Comparison of ENCODE assay signal across 39 mouse cellular contexts in the genomic region with DNA sequence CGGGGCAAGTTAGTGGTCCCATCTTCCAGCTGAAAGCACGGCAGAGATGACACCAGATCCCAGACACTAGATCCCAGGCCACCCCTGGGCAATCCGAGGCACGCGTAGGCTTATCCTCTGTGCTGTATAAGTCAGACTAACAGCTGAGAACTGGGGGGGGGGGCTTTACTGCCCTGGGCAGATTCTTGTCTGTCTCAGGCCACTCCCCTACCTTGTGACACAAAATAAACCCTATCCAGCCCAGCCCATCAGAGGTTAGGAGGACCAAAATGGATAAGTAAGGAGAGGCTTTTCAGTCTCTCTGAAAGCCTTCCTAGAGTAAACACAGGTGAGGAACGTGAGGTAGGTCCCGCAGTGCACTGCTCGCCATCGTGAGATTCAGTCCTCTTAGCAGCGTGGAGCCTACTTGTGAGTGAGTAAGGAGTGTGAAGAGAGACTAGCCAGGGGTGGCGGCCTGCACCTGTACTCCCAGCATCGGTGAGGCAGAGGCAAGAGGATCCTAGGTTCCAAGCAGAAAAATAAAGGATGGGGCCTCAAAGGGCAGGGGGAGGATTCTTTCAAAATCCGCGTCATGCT. TPM values are rescaled to one million over a fixed set of nuclear protein-coding genes. Genes with fewer than 3 reads are reported as not detected.
DNase-seq lines count a peak whose midpoint lies in the region; ATAC-seq and TF ChIP-seq lines count a peak whose summit lies in the region.
"Had no signal": no experiment of that assay in that cellular context is flagged by ENCODE, and none has a peak within 500 bp of the region (broad histone marks: within the 10 kb centered on the region; RNA-seq: fewer than 3 reads in every experiment).

No protein-coding gene starts in this region.

- no peaks in the 10 kb centered on the region for H3K9me3 ChIP-seq in embryonic facial prominence, embryonic 14.5 days (ENCODE audit: control insufficient read depth, low read length)
- H3K9me3 ChIP-seq in embryonic facial prominence, embryonic 10.5 days = no peaks in the 10 kb centered on the region
- H3K9me3 ChIP-seq in lung, embryonic 14.5 days (ENCODE audit: low read depth, low read length) = no peaks in the 10 kb centered on the region
- H3K9me3 ChIP-seq in midbrain, embryonic 14.5 days (ENCODE audit: control insufficient read depth, low read length) = no peaks in the 10 kb centered on the region
- no peaks in the 10 kb centered on the region for H3K9me3 ChIP-seq in midbrain, postnatal 0 days (ENCODE audit: low read length)
- H3K9me3 ChIP-seq in forebrain, embryonic 15.5 days = no peaks in the 10 kb centered on the region
- H3K9me3 ChIP-seq: hindbrain, embryonic 10.5 days; intestine, embryonic 15.5 days; limb, embryonic 13.5 days; neural tube, embryonic 15.5 days had no signal

- H3K9ac ChIP-seq in embryonic facial prominence, embryonic 14.5 days (ENCODE audit: low read depth, low read length) = no peak overlapping the region
- no peak overlapping the region for H3K9ac ChIP-seq in lung, embryonic 14.5 days
- H3K9ac ChIP-seq in midbrain, embryonic 14.5 days (replicated peaks; ENCODE audit: low read length) = no peak overlapping the region
- no peak overlapping the region for H3K9ac ChIP-seq in midbrain, postnatal 0 days (replicated peaks; ENCODE audit: low read length, poor library complexity, severe bottlenecking)
- H3K9ac ChIP-seq in forebrain, embryonic 15.5 days (replicated peaks) = no peak overlapping the region
- H3K9ac ChIP-seq: intestine, embryonic 15.5 days; limb, embryonic 13.5 days; neural tube, embryonic 15.5 days had no signal

- no peak for TF ChIP-seq CTCF in lung, embryonic 14.5 days (IDR thresholded peaks at IDR 0.05; ENCODE audit: low read depth)
- TF ChIP-seq CTCF in midbrain, postnatal 0 days (IDR thresholded peaks at IDR 0.05) = no peak

- H3K4me3 ChIP-seq in embryonic facial prominence, embryonic 14.5 days (ENCODE audit: low read depth, low read length) = no peak overlapping the region
- no peak overlapping the region for H3K4me3 ChIP-seq in embryonic facial prominence, embryonic 10.5 days
- no peak overlapping the region for H3K4me3 ChIP-seq in lung, embryonic 14.5 days (ENCODE audit: low read depth, low read length)
- no peak overlapping the region for H3K4me3 ChIP-seq in midbrain, embryonic 14.5 days (replicated peaks; ENCODE audit: low read depth, low read length)
- no peak overlapping the region for H3K4me3 ChIP-seq in midbrain, postnatal 0 days (ENCODE audit: low read depth, low read length)
- H3K4me3 ChIP-seq in forebrain, embryonic 15.5 days = no peak overlapping the region
- H3K4me3 ChIP-seq: hindbrain, embryonic 10.5 days; intestine, embryonic 15.5 days; layer of hippocampus, adult 2 months; limb, embryonic 13.5 days; neural tube, embryonic 15.5 days had no signal

- no peaks in the 10 kb centered on the region for H3K4me1 ChIP-seq in embryonic facial prominence, embryonic 14.5 days (ENCODE audit: control insufficient read depth, insufficient read depth, low read length)
- H3K4me1 ChIP-seq in embryonic facial prominence, embryonic 10.5 days = peaks cover 15% of the 10 kb centered on the region
- no peaks in the 10 kb centered on the region for H3K4me1 ChIP-seq in lung, embryonic 14.5 days (ENCODE audit: insufficient read depth)
- H3K4me1 ChIP-seq in midbrain, embryonic 14.5 days (ENCODE audit: control insufficient read depth, insufficient read depth, low read length) = peaks cover 12% of the 10 kb centered on the region
- 0 out of 2 replicates have a peak, but pooled peaks cover 6% of the 10 kb centered on the region for H3K4me1 ChIP-seq in midbrain, postnatal 0 days (ENCODE audit: insufficient read depth, low read length)
- H3K4me1 ChIP-seq in forebrain, embryonic 15.5 days = peaks cover 64% of the 10 kb centered on the region
- H3K4me1 ChIP-seq: intestine, embryonic 15.5 days had no signal

- no peak for DNase-seq in embryonic facial prominence, embryonic 14.5 days (ENCODE audit: low spot score)
- DNase-seq in embryonic facial prominence, embryonic 10.5 days (ENCODE audit: low spot score) = no peak
- DNase-seq in lung, embryonic 14.5 days = peak; percentile 23
- DNase-seq in lung, postnatal 10 days = no peak
- DNase-seq in midbrain, embryonic 14.5 days = no peak
- no peak for DNase-seq in midbrain, postnatal 0 days (ENCODE audit: low spot score)
- no peak for DNase-seq in embryo, embryonic 10.5 days (ENCODE audit: low spot score)
- DNase-seq: adrenal gland, adult 2 months; adrenal gland, postnatal 36 days; cerebellum, adult 2 months; cerebellum, postnatal 14 days; gastrocnemius, postnatal 14 days; heart, postnatal 14 days; kidney, adult 2 months; kidney, postnatal 36 days; right cerebral cortex, adult 18-20 months; spleen, adult 18-20 months; thymus, adult 2 months; thymus, postnatal 36 days had no signal

- 86% methylated on average over 9 of the region's 14 CpGs for WGBS in embryonic facial prominence, embryonic 14.5 days
- WGBS in embryonic facial prominence, embryonic 10.5 days = 84% methylated on average over 14 of the region's 14 CpGs
- WGBS in lung, embryonic 14.5 days = 71% methylated on average over 14 of the region's 14 CpGs
- 81% methylated on average over 14 of the region's 14 CpGs for WGBS in midbrain, embryonic 14.5 days
- 74% methylated on average over 14 of the region's 14 CpGs for whole genome bisulfite sequencing in midbrain, postnatal 0 days
- WGBS in forebrain, embryonic 15.5 days = 86% methylated on average over 14 of the region's 14 CpGs

- H3K4me2 ChIP-seq in embryonic facial prominence, embryonic 14.5 days (ENCODE audit: low read depth, low read length) = no peak overlapping the region
- H3K4me2 ChIP-seq in lung, embryonic 14.5 days = no peak overlapping the region
- H3K4me2 ChIP-seq in midbrain, embryonic 14.5 days (ENCODE audit: low read length) = no peak overlapping the region
- H3K4me2 ChIP-seq in midbrain, postnatal 0 days (ENCODE audit: low read depth, low read length, poor library complexity, severe bottlenecking) = no peak overlapping the region
- H3K4me2 ChIP-seq in forebrain, embryonic 15.5 days (replicated peaks) = no peak overlapping the region
- H3K4me2 ChIP-seq: intestine, embryonic 15.5 days; limb, embryonic 13.5 days; liver, embryonic 11.5 days; neural tube, embryonic 15.5 days had no signal

- H3K36me3 ChIP-seq in embryonic facial prominence, embryonic 14.5 days (ENCODE audit: control insufficient read depth, insufficient read depth, low read length) = peaks cover 95% of the 10 kb centered on the region
- H3K36me3 ChIP-seq in embryonic facial prominence, embryonic 10.5 days (replicated peaks) = peaks cover 100% of the 10 kb centered on the region
- H3K36me3 ChIP-seq in lung, embryonic 14.5 days (ENCODE audit: insufficient read depth) = peaks cover 98% of the 10 kb centered on the region
- peaks cover 86% of the 10 kb centered on the region for H3K36me3 ChIP-seq in midbrain, embryonic 14.5 days (ENCODE audit: control insufficient read depth, insufficient read depth, low read length)
- H3K36me3 ChIP-seq in midbrain, postnatal 0 days (ENCODE audit: insufficient read depth, low read length) = peaks cover 26% of the 10 kb centered on the region; the same call in 1 of the 2 replicates
- H3K36me3 ChIP-seq in forebrain, embryonic 15.5 days = peaks cover 60% of the 10 kb centered on the region

- H3K27ac ChIP-seq in embryonic facial prominence, embryonic 14.5 days (replicated peaks; ENCODE audit: low read depth, low read length) = no peak overlapping the region
- H3K27ac ChIP-seq in embryonic facial prominence, embryonic 10.5 days (replicated peaks) = no peak overlapping the region
- H3K27ac ChIP-seq in lung, embryonic 14.5 days (ENCODE audit: low read depth) = peak overlapping the region; percentile 48
- H3K27ac ChIP-seq in midbrain, embryonic 14.5 days (replicated peaks; ENCODE audit: low read depth, low read length) = peak overlapping the region; percentile 57; the same call in 1 of the 2 replicates
- H3K27ac ChIP-seq in midbrain, postnatal 0 days (ENCODE audit: low read depth, low read length) = no peak overlapping the region
- H3K27ac ChIP-seq in forebrain, embryonic 15.5 days (replicated peaks) = peak overlapping the region; percentile 51
- H3K27ac ChIP-seq: hindbrain, embryonic 10.5 days; hindbrain, postnatal 0 days; layer of hippocampus, adult 2 months; limb, embryonic 13.5 days; macrophage; neural tube, embryonic 15.5 days had no signal

- ATAC-seq in embryonic facial prominence, embryonic 14.5 days (ENCODE audit: low read depth) = 0 out of 2 replicates have a peak, but pooled peaks have one; percentile 20
- peak; percentile 60 for ATAC-seq in lung, embryonic 14.5 days (ENCODE audit: insufficient read depth)
- ATAC-seq in midbrain, embryonic 14.5 days (ENCODE audit: low FRiP score, low TSS enrichment) = no peak
- ATAC-seq in midbrain, postnatal 0 days (ENCODE audit: low FRiP score) = no peak
- no peak for ATAC-seq in forebrain, embryonic 15.5 days (replicated peaks)
- ATAC-seq: activated CD4-positive, CD25-positive, alpha-beta regulatory T cell, adult 4 months; hindbrain, postnatal 0 days; intestine, embryonic 15.5 days had no signal

- H3K27me3 ChIP-seq in embryonic facial prominence, embryonic 14.5 days (replicated peaks; ENCODE audit: control insufficient read depth, insufficient read depth, low read length) = no peaks in the 10 kb centered on the region
- no peaks in the 10 kb centered on the region for H3K27me3 ChIP-seq in embryonic facial prominence, embryonic 10.5 days (replicated peaks; ENCODE audit: low read depth, poor library complexity, severe bottlenecking)
- H3K27me3 ChIP-seq in lung, embryonic 14.5 days (ENCODE audit: insufficient read depth, low read length) = no peaks in the 10 kb centered on the region
- no peaks in the 10 kb centered on the region for H3K27me3 ChIP-seq in midbrain, embryonic 14.5 days (ENCODE audit: control insufficient read depth, insufficient read depth, low read length)
- H3K27me3 ChIP-seq in midbrain, postnatal 0 days (ENCODE audit: insufficient read depth, low read length) = no peaks in the 10 kb centered on the region
- no peaks in the 10 kb centered on the region for H3K27me3 ChIP-seq in forebrain, embryonic 15.5 days
- H3K27me3 ChIP-seq: CH12.LX; intestine, embryonic 15.5 days; limb, embryonic 13.5 days; neural tube, embryonic 15.5 days had no signal

RNA-seq across cellular contexts. Expression of gene Ghrh, which starts 30.9 kb away (rescaled TPM):
- polyA plus RNA-seq in embryonic facial prominence, embryonic 14.5 days (2014; fragmentation: Nextera tagmentation; extraction: Ambion mirVana) = 0.51 TPM in 1 of 2 replicates, not detected in the other
- 0.34 and 1.3 TPM in 2 replicates for polyA plus RNA-seq in embryonic facial prominence, embryonic 10.5 days (2016; fragmentation: Nextera tagmentation; extraction: Ambion mirVana)
- not detected in 2 replicates for polyA plus RNA-seq in lung, embryonic 14.5 days (2014; fragmentation: Nextera tagmentation; extraction: Ambion mirVana)
- polyA plus RNA-seq in midbrain, embryonic 14.5 days (2014; fragmentation: Nextera tagmentation; extraction: Ambion mirVana) = 2.3 and 2.4 TPM in 2 replicates
- 1.3 and 3.0 TPM in 2 replicates for total RNA-seq in midbrain, postnatal 0 days (2014; rRNA removed)
- polyA plus RNA-seq in midbrain, postnatal 0 days (2015; fragmentation: Nextera tagmentation; extraction: Ambion mirVana) = 5.0 and 7.6 TPM in 2 replicates
- 1.5 and 2.0 TPM in 2 replicates for polyA plus RNA-seq in forebrain, embryonic 15.5 days (2015; fragmentation: Nextera tagmentation; extraction: Ambion mirVana)
- total RNA-seq: adrenal gland, adult 2 months; adrenal gland, postnatal 36 days; CH12.LX; ES-E14; gastrocnemius, postnatal 14 days; granulocyte monocyte progenitor cell, adult 5-6 weeks; heart, postnatal 14 days; hindbrain, postnatal 0 days; layer of hippocampus, adult 2 months; left cerebral cortex, postnatal 36 days; megakaryocyte-erythroid progenitor cell, adult 5-6 weeks had no signal
- polyA plus RNA-seq: activated CD4-positive, CD25-positive, alpha-beta regulatory T cell, adult 4 months; adrenal gland, adult 2 months; C2C12; cortical plate, adult 2 months; heart, embryonic 14.5 days; hindbrain, embryonic 10.5 days; kidney, adult 2 months; kidney, embryonic 16.5 days; limb, embryonic 13.5 days; liver, embryonic 11.5 days; liver, embryonic 16.5 days; macrophage had no signal

RNA-seq across cellular contexts. Expression of gene Mroh8, which starts 37.1 kb away (rescaled TPM):
- 0.12 and 0.29 TPM in 2 replicates for polyA plus RNA-seq in embryonic facial prominence, embryonic 14.5 days (2014; fragmentation: Nextera tagmentation; extraction: Ambion mirVana)
- 0.73 and 1.0 TPM in 2 replicates for polyA plus RNA-seq in embryonic facial prominence, embryonic 10.5 days (2016; fragmentation: Nextera tagmentation; extraction: Ambion mirVana)
- 0.43 and 0.50 TPM in 2 replicates for polyA plus RNA-seq in lung, embryonic 14.5 days (2014; fragmentation: Nextera tagmentation; extraction: Ambion mirVana)
- 0.33 and 0.53 TPM in 2 replicates for polyA plus RNA-seq in midbrain, embryonic 14.5 days (2014; fragmentation: Nextera tagmentation; extraction: Ambion mirVana)
- total RNA-seq in midbrain, postnatal 0 days (2014; rRNA removed) = 0.09 and 0.66 TPM in 2 replicates
- polyA plus RNA-seq in midbrain, postnatal 0 days (2015; fragmentation: Nextera tagmentation; extraction: Ambion mirVana) = 0.44 and 0.47 TPM in 2 replicates
- 0.52 and 0.53 TPM in 2 replicates for polyA plus RNA-seq in forebrain, embryonic 15.5 days (2015; fragmentation: Nextera tagmentation; extraction: Ambion mirVana)
- total RNA-seq: hindbrain, postnatal 0 days; megakaryocyte-erythroid progenitor cell, adult 5-6 weeks had no signal
- polyA plus RNA-seq: activated CD4-positive, CD25-positive, alpha-beta regulatory T cell, adult 4 months; macrophage had no signal

RNA-seq across cellular contexts. Expression of gene Rpn2, which starts 37.6 kb away (rescaled TPM):
- 310 and 342 TPM in 2 replicates for polyA plus RNA-seq in embryonic facial prominence, embryonic 14.5 days (2014; fragmentation: Nextera tagmentation; extraction: Ambion mirVana)
- 266 and 277 TPM in 2 replicates for polyA plus RNA-seq in embryonic facial prominence, embryonic 10.5 days (2016; fragmentation: Nextera tagmentation; extraction: Ambion mirVana)
- 355 and 359 TPM in 2 replicates for polyA plus RNA-seq in lung, embryonic 14.5 days (2014; fragmentation: Nextera tagmentation; extraction: Ambion mirVana)
- 167 and 194 TPM in 2 replicates for polyA plus RNA-seq in midbrain, embryonic 14.5 days (2014; fragmentation: Nextera tagmentation; extraction: Ambion mirVana)
- 233 and 242 TPM in 2 replicates for total RNA-seq in midbrain, postnatal 0 days (2014; rRNA removed)
- 193 and 204 TPM in 2 replicates for polyA plus RNA-seq in midbrain, postnatal 0 days (2015; fragmentation: Nextera tagmentation; extraction: Ambion mirVana)
- polyA plus RNA-seq in forebrain, embryonic 15.5 days (2015; fragmentation: Nextera tagmentation; extraction: Ambion mirVana) = 184 and 187 TPM in 2 replicates

RNA-seq across cellular contexts. Expression of gene Manbal, which starts 50.9 kb away (rescaled TPM):
- polyA plus RNA-seq in embryonic facial prominence, embryonic 14.5 days (2014; fragmentation: Nextera tagmentation; extraction: Ambion mirVana) = 39.7 and 43.3 TPM in 2 replicates
- 61.1 and 66.5 TPM in 2 replicates for polyA plus RNA-seq in embryonic facial prominence, embryonic 10.5 days (2016; fragmentation: Nextera tagmentation; extraction: Ambion mirVana)
- polyA plus RNA-seq in lung, embryonic 14.5 days (2014; fragmentation: Nextera tagmentation; extraction: Ambion mirVana) = 38.7 and 42.6 TPM in 2 replicates
- 47.8 and 89.9 TPM in 2 replicates for polyA plus RNA-seq in midbrain, embryonic 14.5 days (2014; fragmentation: Nextera tagmentation; extraction: Ambion mirVana)
- total RNA-seq in midbrain, postnatal 0 days (2014; rRNA removed) = 70.8 and 70.9 TPM in 2 replicates
- 129 and 132 TPM in 2 replicates for polyA plus RNA-seq in midbrain, postnatal 0 days (2015; fragmentation: Nextera tagmentation; extraction: Ambion mirVana)
- polyA plus RNA-seq in forebrain, embryonic 15.5 days (2015; fragmentation: Nextera tagmentation; extraction: Ambion mirVana) = 105 TPM in 2 replicates

Comparison
In these comparisons a context has a peak if more than half of its experiments do, and no peak if none do; other contexts are left out.
1. H3K27ac ChIP-seq: peak in lung, embryonic 14.5 days (single experiment), midbrain, embryonic 14.5 days (single experiment) and forebrain, embryonic 15.5 days (single experiment); none in embryonic facial prominence, embryonic 14.5 days (single experiment), embryonic facial prominence, embryonic 10.5 days (single experiment) and midbrain, postnatal 0 days (single experiment).
2. ATAC-seq: peak in embryonic facial prominence, embryonic 14.5 days (single experiment) and lung, embryonic 14.5 days (single experiment); none in midbrain, embryonic 14.5 days (single experiment), midbrain, postnatal 0 days (single experiment) and forebrain, embryonic 15.5 days (single experiment).